Mouse (Mus musculus): Measurements from ENCODE around the gene Sfrp2. TPM values are rescaled to one million over a fixed set of nuclear protein-coding genes. Genes with fewer than 3 reads are reported as not detected.

The Sfrp2 gene
- 129 and 187 TPM in 2 replicates for polyA plus RNA-seq (2016; fragmentation: Nextera tagmentation; extraction: Ambion mirVana)

GRCm38 (mm10) chr3:83765871-83766725 lies at the start of gene Sfrp2:
Sfrp2 (plus strand) TSS chr3:83766321.
- WGBS = under 1% methylated on average over 82 of the region's 82 CpGs
- H3K36me3 ChIP-seq = peaks cover 20% of the 10 kb centered on the region
- peak within 1 kb of the TSS; percentile 81 for H3K4me3 ChIP-seq
- H3K4me1 ChIP-seq = peaks cover 69% of the 10 kb centered on the region
- DNase-seq (ENCODE audit: low spot score) = peak; percentile 92
- H3K27me3 ChIP-seq (ENCODE audit: low read depth, poor library complexity, severe bottlenecking) = peaks cover 41% of the 10 kb centered on the region
- H3K9me3 ChIP-seq (replicated peaks) = no peaks in the 10 kb centered on the region
- H3K27ac ChIP-seq (replicated peaks) = peak within 1 kb of the TSS; percentile 94

GRCm38 (mm10) chr3:83717643-83718231 lies 48.4 kb upstream of the Sfrp2 start:
- Histone ChIP-seq H3K4me1 (peaks cover 19% of the 10 kb centered on the region), H3K9me3 (replicated peaks) (no peaks in the 10 kb centered on the region), H3K36me3 (no peaks in the 10 kb centered on the region), H3K27me3 (ENCODE audit: low read depth, poor library complexity, severe bottlenecking) (no peaks in the 10 kb centered on the region), H3K27ac (replicated peaks) (no peak overlapping the region), H3K4me3 (no peak overlapping the region)
- 66% methylated on average over 7 of the region's 7 CpGs for WGBS
- no peak for DNase-seq (ENCODE audit: low spot score)

- no peak overlapping the region for H3K27ac ChIP-seq (replicated peaks)
- no peaks in the 10 kb centered on the region for H3K27me3 ChIP-seq (ENCODE audit: low read depth, poor library complexity, severe bottlenecking)
- H3K9me3 ChIP-seq (replicated peaks) = no peaks in the 10 kb centered on the region
- peaks cover 22% of the 10 kb centered on the region for H3K4me1 ChIP-seq
- DNase-seq (ENCODE audit: low spot score) = no peak
- H3K4me3 ChIP-seq = no peak overlapping the region
- 83% methylated on average over 4 of the region's 4 CpGs for WGBS
- H3K36me3 ChIP-seq = no peaks in the 10 kb centered on the region
Measured at GRCm38 (mm10) chr3:83718662-83719061, 47.5 kb upstream of the Sfrp2 start.

- WGBS = 88% methylated on average over 3 of the region's 3 CpGs
- no peak for DNase-seq (ENCODE audit: low spot score)
- Histone ChIP-seq H3K27ac (replicated peaks) (no peak overlapping the region), H3K36me3 (no peaks in the 10 kb centered on the region), H3K9me3 (replicated peaks) (no peaks in the 10 kb centered on the region), H3K4me1 (peaks cover 5% of the 10 kb centered on the region; the same call in 1 of the 2 replicates), H3K27me3 (ENCODE audit: low read depth, poor library complexity, severe bottlenecking) (no peaks in the 10 kb centered on the region), H3K4me3 (no peak overlapping the region)
Measured at GRCm38 (mm10) chr3:83728223-83728622, 37.9 kb upstream of the Sfrp2 start.

GRCm38 (mm10) chr3:83728675-83729390 lies 37.3 kb upstream of the Sfrp2 start:
- H3K27me3 ChIP-seq (ENCODE audit: low read depth, poor library complexity, severe bottlenecking) = no peaks in the 10 kb centered on the region
- 79% methylated on average over 9 of the region's 9 CpGs for WGBS
- no peak for DNase-seq (ENCODE audit: low spot score)

GRCm38 (mm10) chr3:83733985-83734384 lies 32.1 kb upstream of the Sfrp2 start:
- Histone ChIP-seq H3K4me1 (peaks cover 13% of the 10 kb centered on the region), H3K4me3 (no peak overlapping the region), H3K27me3 (ENCODE audit: low read depth, poor library complexity, severe bottlenecking) (no peaks in the 10 kb centered on the region), H3K9me3 (replicated peaks) (no peaks in the 10 kb centered on the region), H3K36me3 (no peaks in the 10 kb centered on the region), H3K27ac (replicated peaks) (no peak overlapping the region)
- WGBS = 86% methylated on average over 8 of the region's 8 CpGs
- no peak for DNase-seq (ENCODE audit: low spot score)

More at GRCm38 (mm10) chr3:83728675-83729390, 37.3 kb upstream of the Sfrp2 start:
- H3K4me1 ChIP-seq = peaks cover 10% of the 10 kb centered on the region
- H3K4me3 ChIP-seq = no peak overlapping the region
- no peak overlapping the region for H3K27ac ChIP-seq (replicated peaks)
- no peaks in the 10 kb centered on the region for H3K9me3 ChIP-seq (replicated peaks)
- H3K36me3 ChIP-seq = no peaks in the 10 kb centered on the region

- Histone ChIP-seq H3K27me3 (ENCODE audit: low read depth, poor library complexity, severe bottlenecking) (no peaks in the 10 kb centered on the region), H3K27ac (replicated peaks) (no peak overlapping the region), H3K4me3 (no peak overlapping the region), H3K9me3 (replicated peaks) (no peaks in the 10 kb centered on the region), H3K4me1 (peaks cover 13% of the 10 kb centered on the region), H3K36me3 (no peaks in the 10 kb centered on the region)
- DNase-seq (ENCODE audit: low spot score) = no peak
- WGBS = 89% methylated on average over 4 of the region's 4 CpGs
Measured at GRCm38 (mm10) chr3:83736980-83737379, 29.1 kb upstream of the Sfrp2 start.

- Histone ChIP-seq H3K9me3 (replicated peaks) (no peaks in the 10 kb centered on the region), H3K4me3 (no peak overlapping the region), H3K4me1 (no peaks in the 10 kb centered on the region), H3K27ac (replicated peaks) (no peak overlapping the region), H3K36me3 (no peaks in the 10 kb centered on the region), H3K27me3 (ENCODE audit: low read depth, poor library complexity, severe bottlenecking) (no peaks in the 10 kb centered on the region)
- DNase-seq (ENCODE audit: low spot score) = no peak
- WGBS = 65% methylated on average over 2 of the region's 2 CpGs
Measured at GRCm38 (mm10) chr3:83740246-83740645, 25.9 kb upstream of the Sfrp2 start.

- no peaks in the 10 kb centered on the region for H3K36me3 ChIP-seq
- 93% methylated on average over 4 of the region's 4 CpGs for WGBS
- no peak overlapping the region for H3K4me3 ChIP-seq
- H3K9me3 ChIP-seq (replicated peaks) = no peaks in the 10 kb centered on the region
- no peak for DNase-seq (ENCODE audit: low spot score)
- H3K4me1 ChIP-seq = no peaks in the 10 kb centered on the region
- H3K27ac ChIP-seq (replicated peaks) = no peak overlapping the region
- no peaks in the 10 kb centered on the region for H3K27me3 ChIP-seq (ENCODE audit: low read depth, poor library complexity, severe bottlenecking)
Measured at GRCm38 (mm10) chr3:83747276-83747675, 18.8 kb upstream of the Sfrp2 start.

- Histone ChIP-seq H3K36me3 (no peaks in the 10 kb centered on the region), H3K4me1 (no peaks in the 10 kb centered on the region), H3K4me3 (no peak overlapping the region), H3K9me3 (replicated peaks) (no peaks in the 10 kb centered on the region), H3K27ac (replicated peaks) (no peak overlapping the region), H3K27me3 (ENCODE audit: low read depth, poor library complexity, severe bottlenecking) (no peaks in the 10 kb centered on the region)
- WGBS = 86% methylated on average over 5 of the region's 5 CpGs
- no peak for DNase-seq (ENCODE audit: low spot score)
Measured at GRCm38 (mm10) chr3:83747895-83748294, 18.2 kb upstream of the Sfrp2 start.

GRCm38 (mm10) chr3:83751625-83752024 lies 14.5 kb upstream of the Sfrp2 start:
- Histone ChIP-seq H3K27me3 (ENCODE audit: low read depth, poor library complexity, severe bottlenecking) (no peaks in the 10 kb centered on the region), H3K27ac (replicated peaks) (no peak overlapping the region), H3K4me1 (no peaks in the 10 kb centered on the region), H3K4me3 (no peak overlapping the region), H3K9me3 (replicated peaks) (no peaks in the 10 kb centered on the region), H3K36me3 (no peaks in the 10 kb centered on the region)
- DNase-seq (ENCODE audit: low spot score) = no peak
- 59% methylated on average over 2 of the region's 2 CpGs for WGBS

- H3K27ac ChIP-seq (replicated peaks) = no peak overlapping the region
- no peaks in the 10 kb centered on the region for H3K36me3 ChIP-seq
- no peak for DNase-seq (ENCODE audit: low spot score)
- H3K9me3 ChIP-seq (replicated peaks) = no peaks in the 10 kb centered on the region
- H3K27me3 ChIP-seq (ENCODE audit: low read depth, poor library complexity, severe bottlenecking) = no peaks in the 10 kb centered on the region
- no peak overlapping the region for H3K4me3 ChIP-seq
- no peaks in the 10 kb centered on the region for H3K4me1 ChIP-seq
- 92% methylated on average over 5 of the region's 5 CpGs for WGBS
Measured at GRCm38 (mm10) chr3:83752196-83752595, 13.9 kb upstream of the Sfrp2 start.
